Mouse (Mus musculus) common myeloid progenitor, adult 5-6 weeks (primary cell): ENCODE results near the gene Il23a. TPM values are rescaled to one million over a fixed set of nuclear protein-coding genes. Genes with fewer than 3 reads are reported as not detected.
A peak's percentile ranks its signal among the peaks of the same experiment; 100 is the strongest.
"Not testable (repeated sequence)": the region's sequence is repeated elsewhere in the genome, so short reads cannot be mapped to it uniquely, and the experiment has no call there.

Experiments used
- ATAC-seq: replicated peaks from 2 replicates; pipeline ENCODE4 v1.8.0; 2016; ENCODE audit warnings: low read depth, mild to moderate bottlenecking, moderate TSS enrichment, inconsistent platforms; ENCODE audit not compliant: poor library complexity, severe bottlenecking
- total RNA-seq: library from RNA; stranded (forward); fragments of 200-1000, 187-1606 nt; gene quantifications from 2 replicates; pipeline ENCODE4 v1.2.3, GENCODE M21; 2017

The Il23a gene
- total RNA-seq, 1 experiment from 2014 or later = 0.05 TPM

DNA sequence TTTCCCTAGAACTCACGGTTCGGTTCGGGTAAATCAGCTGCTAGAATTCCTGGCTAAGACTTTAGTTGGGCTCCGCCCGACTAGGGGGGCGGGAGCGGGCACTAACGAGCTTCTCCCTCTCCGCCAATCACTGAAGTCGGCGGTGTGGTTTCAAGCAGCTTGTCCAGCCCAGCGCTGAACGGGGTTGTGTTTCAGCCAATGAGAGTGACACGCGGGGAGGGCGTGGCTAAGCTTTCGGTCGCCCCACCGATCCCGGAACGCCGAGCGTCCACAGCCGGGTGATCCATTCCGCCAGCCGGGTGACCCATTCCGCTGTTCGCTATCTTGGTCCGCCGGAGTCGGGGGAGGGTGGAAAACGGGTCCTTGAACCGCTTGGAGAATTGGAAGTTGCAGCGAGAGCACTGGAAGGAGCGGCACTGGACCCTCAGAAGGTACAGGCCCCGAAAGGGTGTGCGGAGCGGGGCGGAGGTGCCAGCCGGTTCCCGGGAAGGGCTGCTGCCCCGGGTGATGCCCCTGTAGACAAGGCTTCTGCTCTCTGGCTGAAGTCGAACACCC is 28.2 kb downstream of the Il23a start, which contains the start of gene Stat2:
Gene Stat2, plus strand, starts transcription at position 273 of the 555 bp plus-strand sequence.
- ATAC-seq = peak; percentile 99

DNA sequence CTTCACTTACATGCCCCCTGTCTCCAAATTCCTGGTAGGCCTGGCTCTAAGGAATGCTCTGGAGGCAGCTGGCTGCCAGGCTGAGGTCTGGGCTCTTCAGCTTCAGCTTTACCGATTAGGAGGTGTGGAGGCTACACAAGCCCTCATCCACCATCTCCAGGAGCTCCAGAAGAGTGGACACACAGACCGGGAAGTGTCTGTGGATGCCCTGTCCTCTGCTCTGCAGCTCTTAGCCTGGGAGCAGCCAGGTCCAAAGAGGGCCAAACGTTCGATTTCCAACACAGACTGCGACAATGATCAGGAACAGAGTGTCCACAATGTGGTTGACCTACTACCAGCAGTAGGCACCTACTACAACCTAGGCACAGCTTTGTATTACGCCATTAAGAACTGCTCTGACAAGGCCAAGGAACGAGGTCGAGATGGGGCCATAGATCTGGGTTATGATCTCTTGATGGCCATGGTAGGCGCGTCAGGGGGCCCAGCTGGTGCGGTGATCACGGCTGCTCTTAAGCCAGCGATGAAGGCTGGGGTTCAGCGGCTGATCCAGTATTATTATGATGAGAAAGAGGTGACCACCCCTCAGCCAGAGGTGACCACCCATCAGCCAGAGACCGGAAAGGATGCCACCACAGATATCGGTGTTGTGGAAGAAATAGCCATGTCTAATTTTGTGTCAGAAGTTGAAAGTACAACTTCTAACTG is 29.2 kb downstream of the Il23a start:
- no peak for ATAC-seq

DNA sequence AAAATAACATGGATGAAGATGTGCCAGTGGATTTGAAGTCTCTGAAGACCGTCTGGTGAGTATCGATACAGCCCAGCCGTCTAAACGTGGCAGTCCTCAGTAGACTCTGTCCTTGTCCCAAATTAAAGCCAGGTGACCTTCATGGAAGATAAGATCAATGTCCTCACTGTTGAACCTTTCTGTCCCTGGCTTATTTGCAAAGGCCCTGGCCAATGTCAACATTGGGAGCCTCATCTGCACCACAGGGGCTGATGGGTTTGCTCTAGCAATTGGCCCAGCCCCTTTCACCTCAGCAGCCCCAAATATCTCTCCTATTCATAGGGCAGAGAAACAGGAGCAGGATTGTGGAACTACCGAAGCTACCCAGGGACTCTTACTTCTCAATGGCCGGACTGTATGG is 30.2 kb downstream of the Il23a start, which contains the start of gene Apof:
Gene Apof, plus strand, starts transcription at position 301 of the 400 bp plus-strand sequence.
- ATAC-seq = no peak

DNA sequence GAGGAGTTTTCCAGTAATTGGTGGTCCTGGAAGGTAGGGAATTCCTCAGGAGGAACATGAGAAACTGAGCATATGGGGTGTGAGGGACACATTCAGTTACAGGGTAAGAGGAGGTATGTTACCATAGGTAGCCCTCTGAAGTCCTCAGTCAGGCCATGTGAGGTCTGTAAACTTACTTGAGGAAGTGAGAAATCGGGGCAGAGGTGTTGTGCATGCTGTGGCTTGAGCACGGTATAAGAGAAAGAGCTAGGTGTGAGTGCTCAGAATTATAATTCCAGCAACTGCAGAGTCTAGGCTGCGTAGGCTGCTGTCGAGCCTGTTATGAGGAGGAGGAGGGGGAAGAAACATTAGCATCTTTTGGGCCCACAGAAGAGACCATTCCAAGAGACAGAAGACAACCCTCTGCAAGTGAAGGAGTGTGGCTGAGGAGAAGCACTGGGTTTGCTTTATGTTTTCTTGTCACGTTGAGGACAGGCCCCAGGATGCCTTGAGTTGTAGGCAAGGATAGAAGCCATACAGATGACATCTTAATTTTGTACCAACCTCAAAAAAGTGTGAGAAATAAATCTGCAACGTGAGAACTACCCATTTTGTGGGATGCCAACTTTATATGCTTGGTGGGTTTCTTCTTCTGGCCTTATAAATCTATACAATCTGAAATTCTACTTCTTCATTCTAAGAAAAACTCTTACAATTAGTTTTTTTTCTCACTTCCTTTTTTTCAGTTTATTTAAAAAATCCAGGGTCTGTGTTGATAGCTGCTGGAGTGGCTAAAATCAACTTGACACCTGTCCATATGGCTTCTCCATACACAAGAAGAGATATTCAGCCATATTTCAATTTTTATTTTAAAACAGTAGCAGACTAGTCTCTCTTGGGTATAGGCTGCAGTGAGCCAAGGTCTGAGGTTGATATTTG is 34.9 kb downstream of the Il23a start:
- ATAC-seq = no peak

DNA sequence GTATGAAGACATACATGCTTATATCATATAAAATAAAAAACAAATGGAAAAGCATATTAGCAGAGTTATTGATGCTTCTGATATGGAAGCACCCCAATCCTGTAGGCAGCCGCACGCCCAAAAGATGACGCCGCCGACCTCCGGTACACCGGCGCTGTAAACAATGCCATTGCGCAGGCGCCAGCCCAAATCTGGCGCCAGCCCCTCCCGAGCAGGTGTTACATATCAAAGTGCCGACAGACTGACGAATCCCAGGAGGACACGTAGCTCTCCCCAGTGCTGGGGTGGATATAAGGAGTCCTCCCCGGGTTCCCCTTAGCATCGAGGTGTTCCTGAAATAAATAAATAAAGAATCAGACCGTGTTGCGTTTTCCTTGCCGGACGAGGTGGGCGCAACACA is 36.3 kb downstream of the Il23a start:
- no peak for ATAC-seq

DNA sequence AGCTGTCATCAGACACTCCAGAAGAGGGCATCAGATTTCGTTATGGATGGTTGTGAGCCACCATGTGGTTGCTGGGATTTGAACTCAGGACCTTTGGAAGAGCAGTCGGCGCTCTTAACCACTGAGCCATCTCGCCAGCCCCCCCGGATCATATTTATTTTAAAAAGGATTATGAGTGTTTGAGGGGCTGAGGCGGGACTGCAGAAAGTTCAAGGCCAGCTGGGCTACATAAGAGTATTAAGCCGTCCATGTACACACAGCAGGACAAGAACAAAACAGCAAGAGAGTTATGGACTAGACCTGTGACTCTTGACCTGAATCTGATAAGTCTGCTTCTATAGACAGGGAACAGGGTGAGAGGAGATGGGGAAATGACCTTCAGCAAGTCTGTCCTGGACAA is 38.2 kb downstream of the Il23a start:
- ATAC-seq = not testable (repeated sequence)

DNA sequence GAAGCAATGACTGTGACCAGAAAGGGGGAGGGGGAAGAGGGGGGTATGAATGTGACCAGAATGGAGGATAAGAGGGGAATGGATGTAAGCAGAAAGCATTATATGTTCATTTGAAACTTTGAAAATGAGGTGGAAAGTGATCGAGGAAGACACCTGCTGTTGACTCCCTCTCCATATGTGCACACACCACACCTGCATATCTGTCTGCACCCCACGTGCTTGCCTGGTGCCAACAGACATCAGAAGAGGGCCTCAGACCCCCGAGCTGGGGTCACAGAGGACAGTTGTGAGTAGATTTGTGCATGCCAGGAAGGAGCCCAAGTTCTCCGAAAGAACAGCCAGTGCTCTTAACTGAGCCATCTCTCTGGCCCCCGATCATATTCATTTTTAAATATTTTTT is 38.6 kb downstream of the Il23a start:
- no peak for ATAC-seq

DNA sequence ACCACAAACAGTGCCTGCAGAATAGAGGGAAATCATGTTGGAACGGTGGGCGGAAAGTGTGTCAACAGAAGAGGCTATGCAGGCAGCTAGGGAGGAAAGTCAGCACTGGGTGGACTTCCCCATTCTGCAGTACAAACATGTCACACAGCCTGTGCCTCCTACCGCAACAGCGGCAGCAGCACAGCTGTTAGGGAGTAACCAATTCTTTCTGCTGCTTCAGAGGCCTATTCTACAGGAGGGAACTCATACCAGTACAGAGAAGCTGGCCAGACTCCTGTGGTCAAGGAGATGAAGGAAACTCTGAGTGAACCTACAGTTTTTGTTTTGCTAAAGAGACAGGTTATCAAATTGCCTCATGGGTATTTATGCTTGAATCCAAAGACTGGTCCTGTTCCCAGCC is 39.6 kb downstream of the Il23a start:
- ATAC-seq = peak; percentile 98

DNA sequence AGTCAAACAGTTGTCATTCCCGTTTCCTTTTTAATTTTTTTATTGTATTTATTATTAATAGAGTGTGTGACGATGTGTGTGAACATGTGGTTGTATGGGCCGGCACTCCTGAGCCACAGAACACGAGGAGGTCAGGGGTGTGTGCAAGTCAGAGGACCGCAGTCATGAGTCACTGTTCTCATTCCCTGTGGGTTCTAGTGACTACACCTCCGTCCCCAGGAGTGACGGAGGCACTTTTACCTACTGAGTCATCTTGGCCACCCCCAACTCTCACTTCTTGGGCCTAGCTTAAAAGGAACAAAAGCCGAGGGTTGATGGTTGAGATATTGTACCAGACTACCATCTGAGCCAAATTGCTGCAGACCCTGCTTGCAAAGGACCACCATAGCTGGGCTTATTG is 42.2 kb downstream of the Il23a start:
- no peak for ATAC-seq

DNA sequence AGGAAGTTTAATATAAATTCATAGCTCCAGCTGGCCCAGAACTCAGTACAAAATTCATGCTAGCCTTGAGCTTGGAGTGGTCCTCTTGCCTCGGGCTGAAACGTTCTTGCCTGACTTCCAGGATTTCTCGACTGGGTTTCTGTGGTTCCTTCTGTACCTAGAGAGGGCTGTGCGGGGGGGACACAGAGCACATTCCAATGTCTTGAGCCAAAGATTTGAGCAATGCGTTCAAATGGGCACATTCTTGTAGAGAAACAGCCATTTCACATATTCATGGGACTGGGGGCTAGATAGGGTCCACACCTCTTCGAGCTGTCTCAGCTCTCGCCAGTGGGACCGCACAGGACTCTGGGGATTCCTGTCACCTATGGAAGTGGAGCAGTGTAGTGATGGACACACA is 42.6 kb downstream of the Il23a start:
- ATAC-seq = no peak

DNA sequence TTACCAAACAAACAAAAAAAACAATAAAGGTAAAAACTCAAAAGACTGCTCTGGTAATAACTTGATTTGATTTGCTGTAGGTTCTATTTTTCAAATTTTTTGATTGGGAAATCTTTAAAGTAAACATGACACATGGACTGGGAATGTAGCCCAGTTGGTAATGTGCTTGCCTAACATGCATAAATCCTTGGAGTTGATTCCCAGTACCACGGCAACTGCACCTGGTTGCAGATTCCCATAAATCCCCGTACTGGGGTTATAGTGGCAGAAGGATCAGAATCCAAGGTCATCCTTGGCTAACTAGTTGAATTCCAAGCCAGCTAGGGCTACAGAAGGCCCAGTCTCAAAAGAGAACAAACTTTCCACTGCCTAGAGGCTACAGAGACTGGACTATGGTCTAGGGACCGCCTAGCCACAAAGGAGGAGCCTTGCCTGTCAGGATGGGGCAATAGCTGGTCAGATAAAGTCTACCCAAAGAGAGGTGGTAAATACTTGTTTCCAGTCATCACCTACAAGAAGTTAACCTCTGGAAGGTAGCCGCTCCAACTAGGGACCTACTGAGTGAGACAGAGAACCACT is 44.8 kb downstream of the Il23a start, which contains the start of gene Apon:
Gene Apon, plus strand, starts transcription at position 420 of the 579 bp plus-strand sequence.
- no peak for ATAC-seq

DNA sequence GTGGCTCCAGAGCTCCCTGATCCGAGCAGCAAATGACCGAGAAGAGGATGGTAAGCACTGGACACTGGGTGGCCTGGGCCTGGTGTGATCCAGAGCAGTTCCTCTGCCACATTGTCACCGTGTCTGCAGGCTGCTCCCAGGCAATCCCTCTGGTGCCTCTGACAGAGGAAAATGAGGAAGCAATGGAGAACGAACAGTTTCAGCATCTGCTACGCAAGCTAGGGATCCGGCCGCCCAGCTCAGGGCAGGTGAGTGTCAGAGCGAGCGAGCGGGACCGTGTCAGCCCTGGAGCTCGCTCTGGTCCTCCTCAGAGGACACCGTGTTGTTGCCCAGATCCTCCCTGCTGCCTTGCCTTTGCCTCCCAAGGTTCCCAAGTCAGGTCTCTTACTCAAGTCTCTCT is 48.0 kb downstream of the Il23a start:
- no peak for ATAC-seq

DNA sequence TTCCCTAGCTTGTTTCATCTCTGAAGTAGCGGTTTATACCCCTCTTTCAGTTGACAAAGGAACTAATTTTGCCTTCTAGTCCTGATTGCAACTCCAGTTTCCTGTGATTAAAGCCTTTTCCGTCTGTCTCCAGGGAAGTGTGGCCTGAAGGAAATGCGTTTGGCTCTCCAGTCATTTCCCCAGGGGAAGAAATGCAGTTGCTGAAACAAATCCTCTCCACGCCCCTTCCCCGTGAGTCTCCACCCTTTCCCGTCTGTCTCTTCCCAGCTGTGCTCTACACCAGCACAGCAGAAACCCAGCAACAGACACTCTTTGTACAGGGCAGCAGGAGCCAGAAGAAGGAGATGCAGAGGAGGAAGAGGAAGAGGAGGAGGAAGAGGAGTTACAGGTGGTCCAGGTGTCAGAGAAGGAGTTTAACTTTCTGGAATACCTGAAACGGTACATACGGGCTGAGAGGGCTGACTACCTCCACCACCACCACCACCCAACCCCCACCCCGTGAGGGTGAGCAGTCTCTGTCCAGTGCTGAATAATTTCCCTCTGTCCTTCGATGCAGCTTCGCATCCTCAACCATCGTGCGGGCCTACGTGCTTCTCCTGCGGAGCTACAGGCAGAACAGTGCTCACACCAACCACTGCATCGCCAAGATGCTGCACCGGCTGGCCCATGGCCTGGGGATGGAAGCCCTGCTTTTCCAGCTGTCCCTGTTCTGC is 51.4 kb downstream of the Il23a start:
- no peak for ATAC-seq

Other genes starting within 250 kb of the Il23a start
- gene Ptges3, start 239.8 kb downstream of the Il23a start, total RNA-seq = 326 and 357 TPM in 2 replicates
- 2,255 and 2,427 TPM in 2 replicates for gene Atp5b, start 215.5 kb downstream of the Il23a start, total RNA-seq
- gene Baz2a, start 207.2 kb downstream of the Il23a start, total RNA-seq = 14.4 and 23.1 TPM in 2 replicates
- 4.7 and 8.7 TPM in 2 replicates for gene Rbms2, start 118.5 kb downstream of the Il23a start, total RNA-seq
- gene Gls2, start 104.3 kb downstream of the Il23a start, total RNA-seq = 4.3 and 5.8 TPM in 2 replicates
- gene Spryd4, start 86.9 kb downstream of the Il23a start, total RNA-seq = 18.1 and 24.8 TPM in 2 replicates
- 1.2 TPM in 1 of 2 replicates, not detected in the other for gene Mip, start 72.9 kb downstream of the Il23a start, total RNA-seq
- 98.6 and 102 TPM in 2 replicates for gene Timeless, start 66.7 kb downstream of the Il23a start, total RNA-seq
- gene Apon, start 44.7 kb downstream of the Il23a start, total RNA-seq = 0.46 TPM in 1 of 2 replicates, not detected in the other
- gene Apof, start 30.1 kb downstream of the Il23a start, total RNA-seq = not detected in 2 replicates
- gene Stat2, start 28.2 kb downstream of the Il23a start, total RNA-seq = 9.0 and 11.0 TPM in 2 replicates
- 12.8 and 13.7 TPM in 2 replicates for gene Pan2, start 4.6 kb upstream of the Il23a start, total RNA-seq
- 94.4 and 114 TPM in 2 replicates for gene Cnpy2, start 23.7 kb upstream of the Il23a start, total RNA-seq
- gene Cs, start 39.0 kb upstream of the Il23a start, total RNA-seq = 100 and 116 TPM in 2 replicates
- gene Coq10a, start 70.2 kb upstream of the Il23a start, total RNA-seq = 6.4 and 11.8 TPM in 2 replicates
- 9.8 and 17.4 TPM in 2 replicates for gene Ankrd52, start 78.4 kb upstream of the Il23a start, total RNA-seq
- not detected in 2 replicates for gene Slc39a5, start 102.5 kb upstream of the Il23a start, total RNA-seq
- 45.7 and 64.8 TPM in 2 replicates for gene Nabp2, start 112.7 kb upstream of the Il23a start, total RNA-seq
- gene Rnf41, start 112.9 kb upstream of the Il23a start, total RNA-seq = 13.0 and 13.5 TPM in 2 replicates
- 71.9 and 92.2 TPM in 2 replicates for gene Smarcc2, start 160.5 kb upstream of the Il23a start, total RNA-seq
- 1,004 and 1,124 TPM in 2 replicates for gene Myl6, start 195.4 kb upstream of the Il23a start, total RNA-seq
- gene Myl6b, start 199.9 kb upstream of the Il23a start, total RNA-seq = 0.55 TPM in 1 of 2 replicates, not detected in the other
- 70.9 and 76.6 TPM in 2 replicates for gene Esyt1, start 227.1 kb upstream of the Il23a start, total RNA-seq
- 8.6 and 10.6 TPM in 2 replicates for gene Zc3h10, start 249.0 kb upstream of the Il23a start, total RNA-seq